Comparison of ENCODE assay signal across 15 mouse cellular contexts in genomic region chr13:84566533-84566832, GRCm38 (mm10).
DNase-seq lines count a peak whose midpoint lies in the region; ATAC-seq and TF ChIP-seq lines count a peak whose summit lies in the region.
"Had no signal": no experiment of that assay in that cellular context is flagged by ENCODE, and none has a peak within 500 bp of the region (broad histone marks: within the 10 kb centered on the region; RNA-seq: fewer than 3 reads in every experiment).

No protein-coding gene starts in this region.

- DNase-seq in layer of hippocampus, postnatal 10 days (ENCODE audit: low spot score in 2 of 2): peak; percentile 9 to 30
- DNase-seq in layer of hippocampus, adult 9-11 months: no peak
- DNase-seq in forebrain, embryonic 14.5 days (ENCODE audit: low spot score): no peak
- no peak for DNase-seq in T-cell, adult 2 months (ENCODE audit: low spot score)
- no peak for DNase-seq in gastrocnemius, postnatal 10 days
- DNase-seq: cerebellum, adult 11-12 months; kidney, postnatal 36 days; liver; thymus, postnatal 36 days had no signal

- no peaks in the 10 kb centered on the region for H3K27me3 ChIP-seq in forebrain, embryonic 14.5 days (replicated peaks; ENCODE audit: control insufficient read depth, insufficient read depth, low read length)
- H3K27me3 ChIP-seq in hindbrain, embryonic 13.5 days: no peaks in the 10 kb centered on the region
- no peaks in the 10 kb centered on the region for H3K27me3 ChIP-seq in myocyte (ENCODE audit: control insufficient read depth, insufficient read depth, insufficient read length)
- H3K27me3 ChIP-seq: CH12.LX, Patski had no signal

- TF ChIP-seq POLR2A in myocyte (IDR thresholded peaks at IDR 0.05; ENCODE audit: insufficient read length, low read depth): no peak

- H3K79me2 ChIP-seq in myocyte (ENCODE audit: control insufficient read depth, insufficient read depth): no peaks in the 10 kb centered on the region

- no peak overlapping the region for H3ac ChIP-seq in myocyte (ENCODE audit: control insufficient read depth, insufficient read length)

- 12% methylated on average over 6 of the region's 6 CpGs for WGBS in forebrain, embryonic 14.5 days
- WGBS in hindbrain, embryonic 13.5 days: 41% methylated on average over 6 of the region's 6 CpGs

- no peak overlapping the region for H3K9ac ChIP-seq in forebrain, embryonic 14.5 days (ENCODE audit: low read length)
- H3K9ac ChIP-seq in hindbrain, embryonic 13.5 days: no peak overlapping the region

- H3K4me2 ChIP-seq in forebrain, embryonic 14.5 days (ENCODE audit: low read length): peak overlapping the region; percentile 38; the same call in 1 of the 2 replicates
- peak overlapping the region; percentile 33; the same call in 1 of the 2 replicates for H3K4me2 ChIP-seq in hindbrain, embryonic 13.5 days
- H3K4me2 ChIP-seq in myocyte (ENCODE audit: low read depth): peak overlapping the region; percentile 34

- no peaks in the 10 kb centered on the region for H3K9me3 ChIP-seq in forebrain, embryonic 14.5 days (replicated peaks; ENCODE audit: control insufficient read depth, low read length)
- no peaks in the 10 kb centered on the region for H3K9me3 ChIP-seq in hindbrain, embryonic 13.5 days
- H3K9me3 ChIP-seq: embryonic facial prominence, embryonic 10.5 days had no signal

- H3K4me3 ChIP-seq in forebrain, embryonic 14.5 days (ENCODE audit: low read depth, low read length): no peak overlapping the region
- H3K4me3 ChIP-seq in hindbrain, embryonic 13.5 days: no peak overlapping the region
- no peak overlapping the region for H3K4me3 ChIP-seq in myocyte
- H3K4me3 ChIP-seq: embryonic facial prominence, embryonic 10.5 days had no signal

- H3K4me1 ChIP-seq in forebrain, embryonic 14.5 days (ENCODE audit: control insufficient read depth, insufficient read depth, low read length): peaks cover 32% of the 10 kb centered on the region
- peaks cover 17% of the 10 kb centered on the region for H3K4me1 ChIP-seq in hindbrain, embryonic 13.5 days (replicated peaks)
- H3K4me1 ChIP-seq: embryonic facial prominence, embryonic 10.5 days had no signal

- peak overlapping the region; percentile 88 for H3K27ac ChIP-seq in forebrain, embryonic 14.5 days (ENCODE audit: low read depth, low read length)
- peak overlapping the region; percentile 84 for H3K27ac ChIP-seq in hindbrain, embryonic 13.5 days
- H3K27ac ChIP-seq: embryonic facial prominence, embryonic 10.5 days had no signal

- no peaks in the 10 kb centered on the region for H3K36me3 ChIP-seq in forebrain, embryonic 14.5 days (ENCODE audit: control insufficient read depth, insufficient read depth, low read length)
- no peaks in the 10 kb centered on the region for H3K36me3 ChIP-seq in hindbrain, embryonic 13.5 days
- H3K36me3 ChIP-seq in myocyte (ENCODE audit: control insufficient read depth, insufficient read depth): no peaks in the 10 kb centered on the region
- H3K36me3 ChIP-seq: embryonic facial prominence, embryonic 10.5 days had no signal

- peak; percentile 38 for ATAC-seq in forebrain, embryonic 14.5 days
- peak; percentile 55 for ATAC-seq in hindbrain, embryonic 13.5 days (ENCODE audit: low FRiP score)
- ATAC-seq: intestine, embryonic 16.5 days; Patski had no signal

TF ChIP-seq in myocyte, 11 proteins besides CTCF, POLR2A, EP300 and RAD21:
- TF ChIP-seq MAX (IDR thresholded peaks at IDR 0.05; ENCODE audit: low read depth): no peak
- TF ChIP-seq TCF12 (IDR thresholded peaks at IDR 0.05; ENCODE audit: insufficient read depth, poor library complexity, severe bottlenecking): no peak
- no peak for TF ChIP-seq REST (IDR thresholded peaks at IDR 0.05; ENCODE audit: insufficient read depth, insufficient read length)
- no peak for TF ChIP-seq POLR2AphosphoS2 (IDR thresholded peaks at IDR 0.05; ENCODE audit: insufficient read length, low read depth)
- no peak for TF ChIP-seq MYOD1 (IDR thresholded peaks at IDR 0.05; ENCODE audit: control insufficient read depth in 1 of 3, insufficient read length in 2 of 3, low read depth in 2 of 3)
- no peak for TF ChIP-seq USF1 (IDR thresholded peaks at IDR 0.05; ENCODE audit: low read depth)
- no peak for TF ChIP-seq E2F4 (IDR thresholded peaks at IDR 0.05; ENCODE audit: insufficient read depth)
- no peak for TF ChIP-seq CEBPB (IDR thresholded peaks at IDR 0.05; ENCODE audit: insufficient read depth, poor library complexity, severe bottlenecking)
- TF ChIP-seq MYOG (IDR thresholded peaks at IDR 0.05; ENCODE audit: control insufficient read depth in 1 of 3, insufficient read depth in 1 of 3, insufficient read length in 2 of 3, low read depth in 2 of 3): no peak
- TF ChIP-seq TCF3 (IDR thresholded peaks at IDR 0.05; ENCODE audit: insufficient read length, low read depth): no peak
- TF ChIP-seq SRF (IDR thresholded peaks at IDR 0.05; ENCODE audit: control insufficient read depth, insufficient read length, low read depth): no peak

Comparison
In these comparisons a context has a peak if more than half of its experiments do, and no peak if none do; other contexts are left out.
1. DNase-seq: peak in layer of hippocampus, postnatal 10 days (2 of 2); none in layer of hippocampus, adult 9-11 months (single experiment), forebrain, embryonic 14.5 days (single experiment), T-cell, adult 2 months (single experiment) and gastrocnemius, postnatal 10 days (single experiment).
2. Peak in every context shown above with its lines, with median percentiles within 50 percentile points of each other: H3K4me2 ChIP-seq.